Mouse (Mus musculus): Measurements from ENCODE around the gene Spryd4. TPM values are rescaled to one million over a fixed set of nuclear protein-coding genes. Genes with fewer than 3 reads are reported as not detected.
A peak's percentile ranks its signal among the peaks of the same experiment; 100 is the strongest.
"Not testable (repeated sequence)": the region's sequence is repeated elsewhere in the genome, so short reads cannot be mapped to it uniquely, and the experiment has no call there.

Gene Spryd4
- polyA plus RNA-seq (2015; fragmentation: Nextera tagmentation; extraction: Ambion mirVana), result 28.0 and 30.8 TPM in 2 replicates

DNA sequence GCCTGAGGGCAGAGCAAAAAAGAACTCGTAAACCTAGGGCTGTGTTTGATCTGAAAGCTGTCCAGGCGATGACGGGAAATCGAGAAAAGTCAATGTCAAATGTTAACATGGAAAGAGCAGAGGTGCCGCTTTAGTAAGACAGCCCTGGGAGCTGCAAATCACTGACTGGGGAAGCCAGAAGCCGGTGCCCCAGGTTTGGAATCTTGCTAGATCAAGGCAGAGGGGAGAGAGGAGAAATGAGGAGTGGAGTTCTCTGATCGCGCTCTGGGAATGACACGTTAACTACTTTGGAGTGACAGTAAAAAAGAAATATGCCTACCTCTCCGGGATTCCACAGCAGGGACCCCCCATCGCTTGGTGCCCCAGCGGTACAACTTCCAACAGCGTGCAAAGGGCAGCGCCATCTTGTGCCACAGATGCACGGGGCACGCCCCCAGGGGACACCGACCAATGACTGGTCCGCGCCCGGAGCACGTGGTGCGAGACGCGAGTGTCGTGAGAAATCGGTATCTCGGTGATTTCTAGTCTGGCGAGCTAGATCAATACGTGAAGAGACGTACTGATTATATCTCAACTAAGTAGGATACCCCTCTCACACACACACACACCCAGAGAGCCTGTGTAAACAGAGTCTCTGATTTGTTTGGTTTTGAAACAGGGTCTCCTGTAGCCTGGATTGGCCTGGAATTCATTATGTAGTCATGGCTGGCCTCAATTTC lies at the start of gene Spryd4:
Spryd4 (minus strand) TSS at position 418 of the 719 bp plus-strand sequence.
- peak; percentile 94 for ATAC-seq (ENCODE audit: low read depth)
- under 1% methylated on average over 30 of the region's 30 CpGs for WGBS (ENCODE audit: insufficient replicate concordance)
- peak within 1 kb of the TSS; percentile 67 for H3K27ac ChIP-seq (ENCODE audit: low read length)
- H3K4me1 ChIP-seq (ENCODE audit: control insufficient read depth, low read depth, low read length), result peaks cover 22% of the 10 kb centered on the region
- H3K9ac ChIP-seq (ENCODE audit: low read depth, low read length), result peak within 1 kb of the TSS; percentile 43
- peak within 1 kb of the TSS; percentile 74 for H3K4me3 ChIP-seq (ENCODE audit: low read depth, low read length)
- no peaks in the 10 kb centered on the region for H3K9me3 ChIP-seq (replicated peaks; ENCODE audit: control insufficient read depth, low read length)
- peak within 1 kb of the TSS; percentile 80 for H3K4me2 ChIP-seq (ENCODE audit: low read depth, low read length)
- no peaks in the 10 kb centered on the region for H3K36me3 ChIP-seq (ENCODE audit: control insufficient read depth, insufficient read depth)
- no peaks in the 10 kb centered on the region for H3K27me3 ChIP-seq (ENCODE audit: control insufficient read depth, insufficient read depth, low read depth, low read length)

DNA sequence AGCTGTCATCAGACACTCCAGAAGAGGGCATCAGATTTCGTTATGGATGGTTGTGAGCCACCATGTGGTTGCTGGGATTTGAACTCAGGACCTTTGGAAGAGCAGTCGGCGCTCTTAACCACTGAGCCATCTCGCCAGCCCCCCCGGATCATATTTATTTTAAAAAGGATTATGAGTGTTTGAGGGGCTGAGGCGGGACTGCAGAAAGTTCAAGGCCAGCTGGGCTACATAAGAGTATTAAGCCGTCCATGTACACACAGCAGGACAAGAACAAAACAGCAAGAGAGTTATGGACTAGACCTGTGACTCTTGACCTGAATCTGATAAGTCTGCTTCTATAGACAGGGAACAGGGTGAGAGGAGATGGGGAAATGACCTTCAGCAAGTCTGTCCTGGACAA lies 48.8 kb upstream of the Spryd4 start:
- not testable (repeated sequence) for H3K27me3 ChIP-seq (ENCODE audit: control insufficient read depth, insufficient read depth, low read depth, low read length)
- 77% methylated on average over 7 of the region's 7 CpGs for WGBS (ENCODE audit: insufficient replicate concordance)

GRCm38 (mm10) chr10:128259946-128260345 lies 48.3 kb upstream of the Spryd4 start:
- Histone ChIP-seq H3K4me3 (ENCODE audit: low read depth, low read length) (no peak overlapping the region), H3K9me3 (replicated peaks; ENCODE audit: control insufficient read depth, low read length) (no peaks in the 10 kb centered on the region), H3K36me3 (ENCODE audit: control insufficient read depth, insufficient read depth) (no peaks in the 10 kb centered on the region), H3K9ac (ENCODE audit: low read depth, low read length) (no peak overlapping the region), H3K4me1 (ENCODE audit: control insufficient read depth, low read depth, low read length) (peaks cover 4% of the 10 kb centered on the region), H3K27me3 (ENCODE audit: control insufficient read depth, insufficient read depth, low read depth, low read length) (no peaks in the 10 kb centered on the region), H3K27ac (ENCODE audit: low read length) (no peak overlapping the region), H3K4me2 (ENCODE audit: low read depth, low read length) (no peak overlapping the region)
- 63% methylated on average over 5 of the region's 5 CpGs for WGBS (ENCODE audit: insufficient replicate concordance)
- ATAC-seq (ENCODE audit: low read depth), result no peak

More for the DNA sequence above, 48.8 kb upstream of the Spryd4 start:
- not testable (repeated sequence) for H3K9me3 ChIP-seq (replicated peaks; ENCODE audit: control insufficient read depth, low read length); ATAC-seq (ENCODE audit: low read depth); H3K27ac ChIP-seq (ENCODE audit: low read length); H3K4me2 ChIP-seq (ENCODE audit: low read depth, low read length); H3K4me3 ChIP-seq (ENCODE audit: low read depth, low read length); H3K4me1 ChIP-seq (ENCODE audit: control insufficient read depth, low read depth, low read length); H3K36me3 ChIP-seq (ENCODE audit: control insufficient read depth, insufficient read depth); H3K9ac ChIP-seq (ENCODE audit: low read depth, low read length)

DNA sequence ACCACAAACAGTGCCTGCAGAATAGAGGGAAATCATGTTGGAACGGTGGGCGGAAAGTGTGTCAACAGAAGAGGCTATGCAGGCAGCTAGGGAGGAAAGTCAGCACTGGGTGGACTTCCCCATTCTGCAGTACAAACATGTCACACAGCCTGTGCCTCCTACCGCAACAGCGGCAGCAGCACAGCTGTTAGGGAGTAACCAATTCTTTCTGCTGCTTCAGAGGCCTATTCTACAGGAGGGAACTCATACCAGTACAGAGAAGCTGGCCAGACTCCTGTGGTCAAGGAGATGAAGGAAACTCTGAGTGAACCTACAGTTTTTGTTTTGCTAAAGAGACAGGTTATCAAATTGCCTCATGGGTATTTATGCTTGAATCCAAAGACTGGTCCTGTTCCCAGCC lies 47.3 kb upstream of the Spryd4 start:
- 24% methylated on average over 4 of the region's 4 CpGs for WGBS (ENCODE audit: insufficient replicate concordance)
- H3K27ac ChIP-seq (ENCODE audit: low read length), result peak overlapping the region; percentile 54; the same call in 1 of the 2 replicates
- H3K4me3 ChIP-seq (ENCODE audit: low read depth, low read length), result no peak overlapping the region

DNA sequence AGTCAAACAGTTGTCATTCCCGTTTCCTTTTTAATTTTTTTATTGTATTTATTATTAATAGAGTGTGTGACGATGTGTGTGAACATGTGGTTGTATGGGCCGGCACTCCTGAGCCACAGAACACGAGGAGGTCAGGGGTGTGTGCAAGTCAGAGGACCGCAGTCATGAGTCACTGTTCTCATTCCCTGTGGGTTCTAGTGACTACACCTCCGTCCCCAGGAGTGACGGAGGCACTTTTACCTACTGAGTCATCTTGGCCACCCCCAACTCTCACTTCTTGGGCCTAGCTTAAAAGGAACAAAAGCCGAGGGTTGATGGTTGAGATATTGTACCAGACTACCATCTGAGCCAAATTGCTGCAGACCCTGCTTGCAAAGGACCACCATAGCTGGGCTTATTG lies 44.7 kb upstream of the Spryd4 start:
- no peak for ATAC-seq (ENCODE audit: low read depth)
- no peak overlapping the region for H3K27ac ChIP-seq (ENCODE audit: low read length)
- no peaks in the 10 kb centered on the region for H3K27me3 ChIP-seq (ENCODE audit: control insufficient read depth, insufficient read depth, low read depth, low read length)
- H3K4me1 ChIP-seq (ENCODE audit: control insufficient read depth, low read depth, low read length), result peaks cover 4% of the 10 kb centered on the region
- H3K4me2 ChIP-seq (ENCODE audit: low read depth, low read length), result no peak overlapping the region
- peaks cover 13% of the 10 kb centered on the region for H3K36me3 ChIP-seq (ENCODE audit: control insufficient read depth, insufficient read depth)
- H3K9ac ChIP-seq (ENCODE audit: low read depth, low read length), result no peak overlapping the region
- WGBS (ENCODE audit: insufficient replicate concordance), result 75% methylated on average over 8 of the region's 8 CpGs
- H3K4me3 ChIP-seq (ENCODE audit: low read depth, low read length), result no peak overlapping the region
- no peaks in the 10 kb centered on the region for H3K9me3 ChIP-seq (replicated peaks; ENCODE audit: control insufficient read depth, low read length)

More for the DNA sequence above, 47.3 kb upstream of the Spryd4 start:
- no peaks in the 10 kb centered on the region for H3K9me3 ChIP-seq (replicated peaks; ENCODE audit: control insufficient read depth, low read length)
- peak; percentile 60 for ATAC-seq (ENCODE audit: low read depth)
- no peaks in the 10 kb centered on the region for H3K27me3 ChIP-seq (ENCODE audit: control insufficient read depth, insufficient read depth, low read depth, low read length)
- H3K36me3 ChIP-seq (ENCODE audit: control insufficient read depth, insufficient read depth), result no peaks in the 10 kb centered on the region
- H3K4me1 ChIP-seq (ENCODE audit: control insufficient read depth, low read depth, low read length), result peaks cover 4% of the 10 kb centered on the region
- no peak overlapping the region for H3K4me2 ChIP-seq (ENCODE audit: low read depth, low read length)
- no peak overlapping the region for H3K9ac ChIP-seq (ENCODE audit: low read depth, low read length)

DNA sequence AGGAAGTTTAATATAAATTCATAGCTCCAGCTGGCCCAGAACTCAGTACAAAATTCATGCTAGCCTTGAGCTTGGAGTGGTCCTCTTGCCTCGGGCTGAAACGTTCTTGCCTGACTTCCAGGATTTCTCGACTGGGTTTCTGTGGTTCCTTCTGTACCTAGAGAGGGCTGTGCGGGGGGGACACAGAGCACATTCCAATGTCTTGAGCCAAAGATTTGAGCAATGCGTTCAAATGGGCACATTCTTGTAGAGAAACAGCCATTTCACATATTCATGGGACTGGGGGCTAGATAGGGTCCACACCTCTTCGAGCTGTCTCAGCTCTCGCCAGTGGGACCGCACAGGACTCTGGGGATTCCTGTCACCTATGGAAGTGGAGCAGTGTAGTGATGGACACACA lies 44.3 kb upstream of the Spryd4 start:
- Histone ChIP-seq H3K4me1 (ENCODE audit: control insufficient read depth, low read depth, low read length) (peaks cover 4% of the 10 kb centered on the region), H3K27me3 (ENCODE audit: control insufficient read depth, insufficient read depth, low read depth, low read length) (no peaks in the 10 kb centered on the region), H3K36me3 (ENCODE audit: control insufficient read depth, insufficient read depth) (peaks cover 17% of the 10 kb centered on the region), H3K4me2 (ENCODE audit: low read depth, low read length) (no peak overlapping the region), H3K4me3 (ENCODE audit: low read depth, low read length) (no peak overlapping the region), H3K27ac (ENCODE audit: low read length) (no peak overlapping the region), H3K9ac (ENCODE audit: low read depth, low read length) (no peak overlapping the region), H3K9me3 (replicated peaks; ENCODE audit: control insufficient read depth, low read length) (no peaks in the 10 kb centered on the region)
- ATAC-seq (ENCODE audit: low read depth), result no peak
- 77% methylated on average over 8 of the region's 8 CpGs for WGBS (ENCODE audit: insufficient replicate concordance)

- H3K4me2 ChIP-seq (ENCODE audit: low read depth, low read length), result no peak within 1 kb of the TSS
- 67% methylated on average over 4 of the region's 4 CpGs for WGBS (ENCODE audit: insufficient replicate concordance)
- no peak within 1 kb of the TSS for H3K9ac ChIP-seq (ENCODE audit: low read depth, low read length)
- H3K4me1 ChIP-seq (ENCODE audit: control insufficient read depth, low read depth, low read length), result no peaks in the 10 kb centered on the region
- ATAC-seq (ENCODE audit: low read depth), result peak; percentile 48
- H3K27ac ChIP-seq (ENCODE audit: low read length), result peak within 1 kb of the TSS; percentile 18
- H3K36me3 ChIP-seq (ENCODE audit: control insufficient read depth, insufficient read depth), result peaks cover 35% of the 10 kb centered on the region
- no peaks in the 10 kb centered on the region for H3K27me3 ChIP-seq (ENCODE audit: control insufficient read depth, insufficient read depth, low read depth, low read length)
- no peak within 1 kb of the TSS for H3K4me3 ChIP-seq (ENCODE audit: low read depth, low read length)
- no peaks in the 10 kb centered on the region for H3K9me3 ChIP-seq (replicated peaks; ENCODE audit: control insufficient read depth, low read length)
Observed at GRCm38 (mm10) chr10:128253677-128254255, 42.2 kb upstream of the Spryd4 start, which contains the start of gene Apon. TSS of gene Apon (plus strand) at chr10:128254096.

GRCm38 (mm10) chr10:128250565-128250964 lies 39.0 kb upstream of the Spryd4 start:
- H3K27ac ChIP-seq (ENCODE audit: low read length), result no peak overlapping the region
- 82% methylated on average over 13 of the region's 13 CpGs for WGBS (ENCODE audit: insufficient replicate concordance)
- no peak overlapping the region for H3K4me2 ChIP-seq (ENCODE audit: low read depth, low read length)
- ATAC-seq (ENCODE audit: low read depth), result no peak
- no peak overlapping the region for H3K4me3 ChIP-seq (ENCODE audit: low read depth, low read length)
- H3K9me3 ChIP-seq (replicated peaks; ENCODE audit: control insufficient read depth, low read length), result no peaks in the 10 kb centered on the region
- H3K27me3 ChIP-seq (ENCODE audit: control insufficient read depth, insufficient read depth, low read depth, low read length), result no peaks in the 10 kb centered on the region
- no peak overlapping the region for H3K9ac ChIP-seq (ENCODE audit: low read depth, low read length)
- no peaks in the 10 kb centered on the region for H3K4me1 ChIP-seq (ENCODE audit: control insufficient read depth, low read depth, low read length)
- peaks cover 58% of the 10 kb centered on the region for H3K36me3 ChIP-seq (ENCODE audit: control insufficient read depth, insufficient read depth)

Data from liver, embryonic 16.5 days (tissue).